42 mouse cellular contexts compared by ENCODE assay signal in the genomic region with DNA sequence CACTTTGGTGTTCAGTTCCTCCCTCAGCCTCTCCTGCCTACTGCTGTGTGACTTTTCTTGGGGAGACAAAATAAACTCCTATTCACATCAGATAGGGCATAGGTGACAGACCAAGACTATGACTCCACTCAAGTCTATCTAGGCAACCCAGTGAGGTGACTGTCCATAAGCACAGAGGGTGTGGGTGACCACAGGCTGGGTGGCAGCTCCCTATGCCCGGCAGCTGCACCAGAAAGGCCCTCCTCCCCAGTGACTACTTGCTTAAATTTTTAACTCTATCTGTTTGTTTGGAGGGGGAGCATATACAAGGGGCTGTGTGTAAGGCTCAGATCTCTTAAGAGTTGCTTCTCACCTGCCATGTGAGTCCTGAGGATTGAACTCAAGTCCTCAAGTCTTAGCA. TPM values are rescaled to one million over a fixed set of nuclear protein-coding genes. Genes with fewer than 3 reads are reported as not detected.
"Had no signal": no experiment of that assay in that cellular context is flagged by ENCODE, and none has a peak within 500 bp of the region (broad histone marks: within the 10 kb centered on the region; RNA-seq: fewer than 3 reads in every experiment).

No protein-coding gene starts in this region.

- DNase-seq: left cerebral cortex, postnatal 4 days; liver; liver, embryonic 13.5 days; liver, postnatal 0 days; lung, adult 18-20 months; lung, adult 2 months; lung, embryonic 14.5 days; lung, postnatal 10 days; lung, postnatal 14 days; lung, postnatal 36 days; lung, postnatal 4 days; midbrain, embryonic 14.5 days had no signal

- H3K36me3 ChIP-seq: limb, embryonic 10.5 days; limb, embryonic 12.5 days; limb, embryonic 13.5 days; limb, embryonic 15.5 days; liver, embryonic 12.5 days; liver, embryonic 13.5 days; liver, embryonic 15.5 days; lung, embryonic 15.5 days; midbrain, embryonic 12.5 days; midbrain, embryonic 13.5 days; midbrain, embryonic 15.5 days; neural tube, embryonic 12.5 days had no signal

- H3K9me3 ChIP-seq: limb, embryonic 10.5 days; limb, embryonic 12.5 days; limb, embryonic 13.5 days; limb, embryonic 15.5 days; liver, embryonic 12.5 days; liver, embryonic 13.5 days; liver, embryonic 15.5 days; lung, embryonic 15.5 days; megakaryocyte, embryonic 14.5 days; midbrain, embryonic 12.5 days; midbrain, embryonic 13.5 days; midbrain, embryonic 15.5 days; neural tube, embryonic 12.5 days had no signal

- H3K27me3 ChIP-seq: midbrain, embryonic 15.5 days had no signal

- H3K4me2 ChIP-seq: limb, embryonic 12.5 days; limb, embryonic 13.5 days; limb, embryonic 15.5 days; liver, embryonic 11.5 days; liver, embryonic 12.5 days; liver, embryonic 13.5 days; liver, embryonic 15.5 days; lung, embryonic 14.5 days; lung, embryonic 15.5 days; midbrain, embryonic 11.5 days; midbrain, embryonic 12.5 days; midbrain, embryonic 13.5 days; midbrain, embryonic 15.5 days; neural tube, embryonic 12.5 days had no signal

- ATAC-seq: liver, embryonic 12.5 days; liver, postnatal 0 days; lung, postnatal 0 days; midbrain, embryonic 13.5 days; midbrain, embryonic 15.5 days had no signal

- H3K9ac ChIP-seq: limb, embryonic 12.5 days; limb, embryonic 13.5 days; limb, embryonic 15.5 days; liver, embryonic 12.5 days; liver, embryonic 13.5 days; liver, embryonic 14.5 days; liver, embryonic 15.5 days; liver, postnatal 0 days; lung, embryonic 14.5 days; lung, embryonic 15.5 days; midbrain, embryonic 12.5 days; midbrain, embryonic 13.5 days; midbrain, embryonic 15.5 days; neural tube, embryonic 12.5 days had no signal

- H3K27ac ChIP-seq: left cerebral cortex, adult 2 months; limb, embryonic 12.5 days; limb, embryonic 13.5 days; limb, embryonic 15.5 days; liver, embryonic 12.5 days; liver, embryonic 13.5 days; liver, embryonic 14.5 days; liver, embryonic 15.5 days; lung, embryonic 15.5 days; macrophage; midbrain, embryonic 12.5 days; midbrain, embryonic 13.5 days; midbrain, embryonic 15.5 days; neural tube, embryonic 12.5 days had no signal

- H3K4me1 ChIP-seq: liver, embryonic 12.5 days; liver, embryonic 13.5 days; liver, embryonic 15.5 days; lung, embryonic 15.5 days; megakaryocyte, embryonic 14.5 days had no signal

- H3K4me3 ChIP-seq: left cerebral cortex, adult 2 months; limb, embryonic 10.5 days; limb, embryonic 12.5 days; limb, embryonic 13.5 days; limb, embryonic 15.5 days; liver, embryonic 12.5 days; liver, embryonic 13.5 days; liver, embryonic 15.5 days; lung, embryonic 15.5 days; megakaryocyte, embryonic 14.5 days; midbrain, embryonic 12.5 days; midbrain, embryonic 13.5 days; midbrain, embryonic 15.5 days; myocyte; neural tube, embryonic 12.5 days had no signal

RNA-seq across cellular contexts. Expression of a gene that starts 17.1 kb away (rescaled TPM):
- total RNA-seq: liver, adult 2 months; megakaryocyte progenitor cell, adult 5-6 weeks; megakaryocyte, adult 5-6 weeks; megakaryocyte-erythroid progenitor cell, adult 5-6 weeks; monocyte, adult 5-6 weeks had no signal
- polyA plus RNA-seq: liver, adult 2 months; liver, embryonic 12.5 days; liver, embryonic 15.5 days; liver, postnatal 0 days; lung, embryonic 15.5 days; macrophage had no signal

RNA-seq across cellular contexts. Expression of a gene that starts 24.2 kb away (rescaled TPM):
- total RNA-seq: megakaryocyte progenitor cell, adult 5-6 weeks; megakaryocyte, adult 5-6 weeks; megakaryocyte-erythroid progenitor cell, adult 5-6 weeks; monocyte, adult 5-6 weeks had no signal
- polyA plus RNA-seq: liver, embryonic 15.5 days; macrophage had no signal

RNA-seq across cellular contexts. Expression of a gene that starts 52.5 kb away (rescaled TPM):
- total RNA-seq: left cerebral cortex, adult 2 months; left cerebral cortex, adult 8-10 months; left cerebral cortex, postnatal 10 days; left cerebral cortex, postnatal 14 days; left cerebral cortex, postnatal 25 days; left cerebral cortex, postnatal 36 days; left cerebral cortex, postnatal 4 days; liver, adult 2 months; megakaryocyte progenitor cell, adult 5-6 weeks; megakaryocyte-erythroid progenitor cell, adult 5-6 weeks; midbrain, postnatal 0 days had no signal
- polyA plus RNA-seq: liver, adult 2 months; liver, embryonic 11.5 days; liver, embryonic 14.5 days; lung, embryonic 14.5 days; macrophage had no signal
